Mouse (Mus musculus) T-helper 1 cell (primary cell): Measurements from ENCODE around the gene Gcnt4.

Source experiments
- in situ Hi-C: fragments of 300-600 bp; cut with MboI, MseI; formaldehyde crosslinking; loops from one replicate; pipeline ENCODE4 v1.15.1; 2025; ENCODE audit warnings: high pct_unique_total_duplicates

The Gcnt4 gene

DNA sequence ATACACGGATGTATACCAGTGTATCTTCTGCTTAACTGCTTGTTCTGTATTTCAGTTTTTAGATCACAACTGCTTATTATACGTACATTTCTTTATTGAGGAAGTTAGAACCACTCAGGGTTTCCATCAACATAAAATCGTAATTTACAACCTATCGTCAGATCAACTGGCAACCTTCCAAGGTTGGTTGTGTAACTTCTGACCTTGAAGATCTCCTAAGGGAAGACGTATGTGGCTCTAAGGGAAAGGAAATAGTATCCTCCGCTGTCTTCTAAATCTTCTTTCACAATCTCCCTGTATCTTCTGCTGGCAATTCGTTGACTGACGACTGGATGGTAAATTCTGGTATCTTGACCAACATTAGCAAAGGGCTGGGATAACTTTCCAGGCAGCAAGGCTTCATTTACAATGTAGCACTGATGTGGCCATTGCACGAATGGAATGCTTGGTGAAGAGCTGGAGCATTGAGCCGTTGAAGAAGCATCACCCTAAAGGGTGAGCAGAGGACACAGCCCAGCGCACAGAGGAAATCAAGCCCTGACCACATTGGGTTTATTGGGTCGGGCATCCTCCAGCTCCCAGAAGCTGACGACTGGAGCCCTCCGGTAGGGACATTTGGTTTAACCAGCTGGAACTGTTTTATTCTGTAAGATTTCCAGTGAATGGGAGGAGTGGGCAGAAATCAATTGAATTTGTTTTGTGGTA is 66.2 kb downstream of the Gcnt4 start:
- in situ Hi-C loops = no loop called here

DNA sequence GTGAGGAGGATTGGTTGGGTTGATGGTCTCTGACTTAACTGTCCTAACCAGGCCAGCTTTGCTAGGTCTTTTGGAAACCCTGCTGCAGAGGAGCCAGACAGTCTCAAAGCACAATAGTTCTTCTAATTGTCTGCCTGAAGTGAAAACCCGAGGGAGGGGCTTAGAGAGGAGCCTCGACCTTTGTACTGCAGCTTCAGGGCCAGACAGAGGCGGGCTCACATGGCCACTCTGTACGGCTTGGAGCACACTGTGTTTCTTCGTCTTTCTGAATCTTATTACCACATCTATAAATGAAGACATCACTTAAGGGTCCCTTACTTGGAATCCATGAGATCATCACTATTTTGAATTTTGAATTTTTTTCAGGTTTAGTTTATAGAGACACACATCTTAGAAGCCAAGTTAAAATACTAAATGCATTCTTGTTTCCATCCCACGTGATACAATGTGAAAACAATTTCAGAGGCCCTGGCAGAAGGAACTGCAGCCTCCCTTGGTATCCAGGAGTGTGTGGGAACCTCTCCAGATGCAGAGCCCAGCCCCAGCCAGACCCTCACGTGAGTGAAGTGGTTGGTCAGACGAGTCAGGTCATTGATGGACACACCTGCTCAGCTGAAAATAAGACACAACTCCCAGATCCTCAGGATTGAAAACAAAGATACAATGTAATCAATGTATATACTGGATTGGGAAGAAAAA is 69.0 kb downstream of the Gcnt4 start:
- in situ Hi-C loops = no loop called here

DNA sequence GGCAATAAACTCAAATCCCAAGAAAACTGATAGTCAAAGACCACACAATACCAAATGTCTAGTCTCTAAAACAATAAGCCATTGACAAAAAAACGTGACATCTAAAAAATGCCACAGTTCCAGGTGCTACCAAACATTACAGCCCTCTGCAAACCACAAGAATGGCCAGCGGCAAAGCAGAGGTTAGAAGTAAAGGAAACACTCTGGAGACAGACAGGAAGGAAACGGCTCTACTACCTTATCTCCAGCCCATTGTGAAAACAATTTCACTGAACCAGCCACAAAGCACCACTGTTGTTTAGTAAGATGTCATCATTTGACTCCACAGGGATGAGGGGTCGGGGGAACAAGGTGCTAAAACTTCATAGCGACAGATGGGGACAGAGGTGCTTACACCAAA is 70.8 kb downstream of the Gcnt4 start:
- in situ Hi-C loops = no loop called here

DNA sequence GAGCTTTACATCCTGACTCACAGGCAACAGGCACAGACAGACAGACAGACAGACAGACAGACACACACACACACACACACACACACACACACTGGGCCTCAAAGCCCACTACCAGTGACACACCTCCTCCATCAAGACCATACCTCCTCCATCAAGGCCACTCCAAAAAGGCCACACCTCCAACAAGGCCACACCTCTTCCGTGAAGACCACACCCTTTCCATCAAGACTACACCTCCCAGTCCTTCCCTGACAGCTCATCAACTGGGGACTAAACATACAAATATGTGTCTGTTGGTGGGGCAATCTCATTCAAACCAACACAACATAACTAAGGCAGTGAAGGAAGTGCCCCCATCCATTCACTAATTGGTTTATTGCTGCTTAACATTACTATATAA is 72.6 kb downstream of the Gcnt4 start:
- in situ Hi-C loops = no loop called here
